Mouse (Mus musculus) hindbrain, postnatal 0 days (tissue): ENCODE measurements around the gene Vmn2r120. TPM values are rescaled to one million over a fixed set of nuclear protein-coding genes. Genes with fewer than 3 reads are reported as not detected.
"Not testable (repeated sequence)": the region's sequence is repeated elsewhere in the genome, so short reads cannot be mapped to it uniquely, and the experiment has no call there.

ENCODE experiments used
- ATAC-seq: fragments of 200-750 bp; cut with Nextera tagmentation; 2 replicates; pipeline ENCODE4 v1.8.0; 2017; ENCODE audit warnings: mild to moderate bottlenecking, moderate TSS enrichment, moderate library complexity
- DNase-seq: peaks from one replicate; pipeline ENCODE4 v3.0.0-alpha.2; 2015; ENCODE audit warnings: low spot score
- H3K27ac ChIP-seq: fragments of 300-500 bp; sonication (generic); 2 replicates; pipeline ENCODE4 v1.5.1; 2014; ENCODE audit warnings: mild to moderate bottlenecking
- H3K27me3 ChIP-seq: fragments of 300-500 bp; sonication (generic); 2 replicates; pipeline ENCODE4 v1.6.1; 2014; ENCODE audit warnings: low read length, mixed read lengths; ENCODE audit not compliant: insufficient read depth
- H3K36me3 ChIP-seq: fragments of 300-500 bp; sonication (generic); 2 replicates; pipeline ENCODE4 v1.6.1; 2014; ENCODE audit warnings: low read length, mixed read lengths; ENCODE audit not compliant: insufficient read depth
- H3K4me1 ChIP-seq: fragments of 300-500 bp; sonication (generic); 2 replicates; pipeline ENCODE4 v1.6.1; 2014; ENCODE audit warnings: antibody characterized with exemption, low read length, mixed read lengths; ENCODE audit not compliant: insufficient read depth
- H3K4me2 ChIP-seq: fragments of 300-500 bp; sonication (generic); 2 replicates; pipeline ENCODE4 v1.6.1; 2014; ENCODE audit warnings: low read depth, mild to moderate bottlenecking, low read length, moderate library complexity, mixed read lengths
- H3K4me3 ChIP-seq: fragments of 300-500 bp; sonication (generic); 2 replicates; pipeline ENCODE4 v1.5.1; 2014; ENCODE audit warnings: low read length
- H3K9ac ChIP-seq: fragments of 300-500 bp; sonication (generic); replicated peaks from 2 replicates; pipeline ENCODE4 v1.6.1; 2014; ENCODE audit warnings: mild to moderate bottlenecking, low read length, moderate library complexity, mixed read lengths
- H3K9me3 ChIP-seq: fragments of 300-500 bp; sonication (generic); 2 replicates; pipeline ENCODE4 v1.6.1; 2016; ENCODE audit warnings: low read length, mixed read lengths
- CTCF ChIP-seq: IDR thresholded peaks from 2 replicates; pipeline ENCODE4 v1.5.1; 2016; ENCODE audit warnings: antibody characterized with exemption, control low read depth, low read depth
- WGBS: fragments of 180-500 bp; shearing (Covaris S2); extraction: QIAGEN DNeasy Blood & Tissue Kit; methylation state at CpG from one replicate; pipeline ENCODE4 v1.1.7; 2014; 5-methylcytosine and 5-hydroxymethylcytosine counted together
- polyA plus RNA-seq: library from polyadenylated mRNA; unstranded; fragments of >200 nt; fragmentation: Nextera tagmentation; extraction: Ambion mirVana; gene quantifications from 2 replicates; pipeline ENCODE4 v1.2.1, GENCODE M21; 2015
- total RNA-seq: library from RNA; depleted of rRNA; stranded (reverse); fragments of >200 nt; gene quantifications from 2 replicates; pipeline ENCODE4 v1.2.3, GENCODE M21; 2014; rRNA removed

Vmn2r120 gene
- total RNA-seq (not detected in 2 replicates), polyA plus RNA-seq (not detected in 2 replicates)

DNA sequence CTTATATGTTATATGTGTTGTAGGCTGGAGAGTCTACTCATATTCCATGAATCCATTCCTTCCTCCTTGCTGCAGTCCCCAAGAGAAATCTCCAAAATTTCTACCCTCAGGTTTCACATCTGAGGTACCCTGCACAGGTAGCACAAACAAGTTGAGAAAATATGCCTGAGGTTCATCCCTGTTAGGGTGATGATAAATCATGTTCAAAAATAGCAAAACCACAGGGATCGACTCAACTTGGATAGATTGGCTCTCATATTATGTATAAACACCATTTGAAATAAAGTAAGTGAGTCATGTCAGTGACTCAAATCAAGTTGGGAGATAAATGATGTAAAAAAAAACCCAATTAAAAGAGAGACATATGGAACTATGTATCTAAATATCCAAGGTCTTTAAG is at the start of gene Vmn2r120:
Gene Vmn2r120, minus strand, starts transcription at position 101 of the 400 bp plus-strand sequence.
- H3K9me3 ChIP-seq, result no peaks in the 10 kb centered on the region
- H3K4me3 ChIP-seq, result no peak within 1 kb of the TSS
- no peaks in the 10 kb centered on the region for H3K36me3 ChIP-seq
- no peak within 1 kb of the TSS for H3K4me2 ChIP-seq
- DNase-seq (no peak), ATAC-seq (no peak)
- no peak for TF ChIP-seq CTCF
- no peaks in the 10 kb centered on the region for H3K4me1 ChIP-seq
- no peaks in the 10 kb centered on the region for H3K27me3 ChIP-seq
- WGBS, result 90% methylated on average over 1 of the region's 1 CpGs
- no peak within 1 kb of the TSS for H3K27ac ChIP-seq
- no peak within 1 kb of the TSS for H3K9ac ChIP-seq

DNA sequence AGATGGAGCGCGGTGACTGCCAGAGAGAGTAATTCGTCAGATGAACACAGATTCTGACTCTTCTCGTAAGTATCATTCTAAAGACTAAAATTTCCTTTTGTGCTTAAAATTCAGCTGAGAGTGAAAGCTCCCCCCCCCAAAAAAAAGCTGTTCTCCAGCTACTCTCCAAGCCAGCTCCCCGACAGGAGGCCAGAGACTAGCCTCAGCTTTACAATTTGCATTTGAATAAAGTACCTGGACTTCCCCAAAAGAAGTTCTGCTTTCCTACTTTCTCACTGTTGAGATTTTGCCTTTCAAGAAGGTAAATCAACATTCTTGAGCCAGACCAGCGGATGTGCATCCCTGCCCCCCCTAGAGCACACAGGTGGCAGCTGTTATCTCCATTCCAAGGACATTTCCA is 42.0 kb upstream of the Vmn2r120 start:
- not testable (repeated sequence) for H3K36me3 ChIP-seq, H3K9me3 ChIP-seq, ATAC-seq, DNase-seq, H3K4me1 ChIP-seq, H3K4me2 ChIP-seq, H3K27ac ChIP-seq, H3K9ac ChIP-seq, H3K4me3 ChIP-seq, H3K27me3 ChIP-seq
- WGBS, result 86% methylated on average over 6 of the region's 6 CpGs

DNA sequence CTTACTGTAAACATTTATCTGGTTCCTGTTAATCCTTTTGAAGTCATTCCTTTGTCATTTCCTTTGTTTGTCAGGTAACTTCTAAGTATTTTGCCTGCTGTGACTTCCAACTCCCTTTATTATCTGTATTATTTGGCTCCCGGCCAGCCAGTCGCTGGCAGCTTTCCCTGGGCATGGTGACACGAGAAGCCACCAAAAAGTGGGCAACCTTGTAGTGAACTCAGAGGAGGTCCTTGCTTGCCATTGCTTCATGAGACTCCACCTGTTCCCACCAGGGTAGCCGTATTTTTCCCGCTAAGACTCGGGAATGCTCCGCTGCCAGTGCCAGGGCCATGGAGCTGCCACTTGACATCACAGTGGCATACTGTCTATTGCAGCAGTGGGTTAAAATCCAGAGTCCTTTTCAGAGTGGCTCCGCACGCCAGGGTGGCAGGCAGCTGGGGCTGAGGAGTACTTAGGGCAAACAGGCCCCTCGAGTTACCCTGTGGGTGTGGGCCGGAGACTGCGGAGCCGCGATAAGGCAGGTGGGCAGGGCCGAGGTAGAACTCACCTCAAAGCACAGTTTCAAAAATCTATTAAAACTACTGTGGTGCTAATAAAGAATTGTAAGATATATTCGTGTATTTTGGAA is 28.9 kb upstream of the Vmn2r120 start:
- no peaks in the 10 kb centered on the region for H3K4me1 ChIP-seq
- H3K4me2 ChIP-seq, result no peak overlapping the region
- DNase-seq, result no peak
- 63% methylated on average over 16 of the region's 16 CpGs for WGBS
- no peaks in the 10 kb centered on the region for H3K27me3 ChIP-seq
- no peak for TF ChIP-seq CTCF
- no peaks in the 10 kb centered on the region for H3K36me3 ChIP-seq
- H3K4me3 ChIP-seq, result no peak overlapping the region
- H3K9me3 ChIP-seq, result no peaks in the 10 kb centered on the region
- H3K27ac ChIP-seq, result no peak overlapping the region
- no peak for ATAC-seq
- no peak overlapping the region for H3K9ac ChIP-seq

Other genes with a start within 250 kb of the Vmn2r120 start
- gene Adgre1, start 186.8 kb downstream of the Vmn2r120 start, total RNA-seq, result 6.8 and 16.1 TPM in 2 replicates
- gene Adgre1, start 186.8 kb downstream of the Vmn2r120 start, polyA plus RNA-seq, result 4.2 and 5.0 TPM in 2 replicates
- gene Gm21834, start 196.7 kb upstream of the Vmn2r120 start, total RNA-seq, result not detected in 2 replicates
- not detected in 2 replicates for gene Gm21834, start 196.7 kb upstream of the Vmn2r120 start, polyA plus RNA-seq
- gene Cntnap5c, start 224.1 kb upstream of the Vmn2r120 start, total RNA-seq, result 5.1 and 6.9 TPM in 2 replicates
- 2.4 and 2.9 TPM in 2 replicates for gene Cntnap5c, start 224.1 kb upstream of the Vmn2r120 start, polyA plus RNA-seq